Comparison of ENCODE assay signal across 8 mouse cellular contexts in genomic region chr13:83731481-83732006, GRCm38 (mm10).
DNase-seq lines count a peak whose midpoint lies in the region; ATAC-seq lines count a peak whose summit lies in the region.

No protein-coding gene starts in this region.

- H3K4me1 ChIP-seq in kidney, embryonic 14.5 days (ENCODE audit: control insufficient read depth, insufficient read depth, low read length): no peaks in the 10 kb centered on the region
- H3K4me1 ChIP-seq in hindbrain, embryonic 11.5 days (replicated peaks; ENCODE audit: control insufficient read depth, insufficient read depth, low read length): no peaks in the 10 kb centered on the region
- no peaks in the 10 kb centered on the region for H3K4me1 ChIP-seq in midbrain, embryonic 13.5 days (replicated peaks)

- H3K9ac ChIP-seq in kidney, embryonic 14.5 days (ENCODE audit: low read depth, low read length): peak overlapping the region; percentile 75
- peak overlapping the region; percentile 100 for H3K9ac ChIP-seq in hindbrain, embryonic 11.5 days (ENCODE audit: low read depth, low read length)
- H3K9ac ChIP-seq in midbrain, embryonic 13.5 days (replicated peaks): peak overlapping the region; percentile 100

- H3K27ac ChIP-seq in kidney, embryonic 14.5 days (ENCODE audit: low read depth, low read length): 0 out of 2 replicates have a peak overlapping the region, but pooled peaks have one; percentile 92
- peak overlapping the region; percentile 100 for H3K27ac ChIP-seq in hindbrain, embryonic 11.5 days (ENCODE audit: low read depth, low read length)
- peak overlapping the region; percentile 100 for H3K27ac ChIP-seq in midbrain, embryonic 13.5 days

- no peaks in the 10 kb centered on the region for H3K36me3 ChIP-seq in kidney, embryonic 14.5 days (ENCODE audit: control insufficient read depth, insufficient read depth, low read length)
- H3K36me3 ChIP-seq in hindbrain, embryonic 11.5 days (ENCODE audit: control insufficient read depth, insufficient read depth, low read length): no peaks in the 10 kb centered on the region
- H3K36me3 ChIP-seq in midbrain, embryonic 13.5 days: 0 out of 2 replicates have a peak, but pooled peaks cover 7% of the 10 kb centered on the region

- peak overlapping the region; percentile 88 for H3K4me2 ChIP-seq in kidney, embryonic 14.5 days (replicated peaks; ENCODE audit: low read depth, low read length)
- H3K4me2 ChIP-seq in hindbrain, embryonic 11.5 days (replicated peaks; ENCODE audit: low read depth, low read length): peak overlapping the region; percentile 80
- H3K4me2 ChIP-seq in midbrain, embryonic 13.5 days (replicated peaks): peak overlapping the region; percentile 74

- WGBS in kidney, embryonic 14.5 days: 3% methylated on average over 5 of the region's 10 CpGs
- under 1% methylated on average over 9 of the region's 10 CpGs for WGBS in hindbrain, embryonic 11.5 days
- 0% methylated on average over 10 of the region's 10 CpGs for WGBS in midbrain, embryonic 13.5 days

- H3K4me3 ChIP-seq in kidney, embryonic 14.5 days (ENCODE audit: low read length): peak overlapping the region; percentile 51
- H3K4me3 ChIP-seq in hindbrain, embryonic 11.5 days (ENCODE audit: low read depth, low read length): peak overlapping the region; percentile 90
- peak overlapping the region; percentile 76 for H3K4me3 ChIP-seq in midbrain, embryonic 13.5 days (replicated peaks)

- peaks cover 73% of the 10 kb centered on the region for H3K27me3 ChIP-seq in kidney, embryonic 14.5 days (ENCODE audit: control insufficient read depth, insufficient read depth, low read length)
- H3K27me3 ChIP-seq in hindbrain, embryonic 11.5 days (ENCODE audit: control insufficient read depth, insufficient read depth, low read length): peaks cover 2% of the 10 kb centered on the region; the same call in 1 of the 2 replicates
- H3K27me3 ChIP-seq in midbrain, embryonic 13.5 days: no peaks in the 10 kb centered on the region

- no peak for ATAC-seq in kidney, embryonic 14.5 days (ENCODE audit: low FRiP score, low TSS enrichment)
- ATAC-seq in hindbrain, embryonic 11.5 days (ENCODE audit: low FRiP score): no peak
- no peak for ATAC-seq in midbrain, embryonic 13.5 days
- no peak for ATAC-seq in granulocyte monocyte progenitor cell, adult 5-6 weeks (replicated peaks; ENCODE audit: poor library complexity, severe bottlenecking)

- H3K9me3 ChIP-seq in kidney, embryonic 14.5 days (ENCODE audit: control insufficient read depth, low read length): no peaks in the 10 kb centered on the region
- H3K9me3 ChIP-seq in hindbrain, embryonic 11.5 days (ENCODE audit: control insufficient read depth, low read length): no peaks in the 10 kb centered on the region
- no peaks in the 10 kb centered on the region for H3K9me3 ChIP-seq in midbrain, embryonic 13.5 days

- no peak for DNase-seq in kidney, adult 11 months
- DNase-seq in brain, adult 2 months (ENCODE audit: low read depth, low spot score): peak; percentile 75
- DNase-seq in hindbrain, embryonic 11.5 days (ENCODE audit: low spot score): no peak
- DNase-seq in urinary bladder, adult 18-20 months (ENCODE audit: low spot score in 2 of 2): no peak
- DNase-seq in ovary, postnatal 14 days (ENCODE audit: low spot score): no peak
